Comparison of ENCODE assay signal across 16 mouse cellular contexts in the genomic region with DNA sequence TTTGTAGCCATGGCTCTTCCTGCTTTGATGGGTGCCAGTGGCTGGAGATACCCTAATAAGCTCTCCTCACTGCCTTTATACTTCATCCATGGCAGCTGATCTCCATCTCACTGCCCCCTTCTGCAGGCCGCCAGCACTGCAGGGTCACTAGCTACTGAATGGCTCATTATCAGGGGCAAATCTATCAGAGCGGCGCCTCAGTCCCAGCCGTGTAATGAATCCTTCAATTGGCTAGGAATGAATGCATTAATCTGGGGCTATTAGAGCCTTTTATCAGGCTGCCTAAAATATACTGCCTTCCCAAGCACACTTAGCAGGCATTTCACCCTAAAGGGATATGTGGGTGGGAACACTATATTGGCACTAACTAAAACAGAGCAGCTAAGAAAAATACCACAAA.
DNase-seq lines count a peak whose midpoint lies in the region; ATAC-seq and TF ChIP-seq lines count a peak whose summit lies in the region.
"Had no signal": no experiment of that assay in that cellular context is flagged by ENCODE, and none has a peak within 500 bp of the region (broad histone marks: within the 10 kb centered on the region; RNA-seq: fewer than 3 reads in every experiment).

No protein-coding gene starts in this region.

- H3K27me3 ChIP-seq in forebrain, embryonic 10.5 days (ENCODE audit: poor library complexity, severe bottlenecking), result peaks cover 7% of the 10 kb centered on the region; the same call in 1 of the 2 replicates
- no peaks in the 10 kb centered on the region for H3K27me3 ChIP-seq in forebrain, embryonic 15.5 days
- H3K27me3 ChIP-seq in neural tube, embryonic 14.5 days (ENCODE audit: control insufficient read depth, insufficient read depth, low read length), result no peaks in the 10 kb centered on the region
- H3K27me3 ChIP-seq in intestine, embryonic 15.5 days (replicated peaks), result no peaks in the 10 kb centered on the region
- H3K27me3 ChIP-seq: hindbrain, embryonic 15.5 days; stomach, embryonic 15.5 days had no signal

- no peaks in the 10 kb centered on the region for H3K36me3 ChIP-seq in forebrain, embryonic 10.5 days (replicated peaks)
- H3K36me3 ChIP-seq in forebrain, embryonic 15.5 days, result no peaks in the 10 kb centered on the region
- no peaks in the 10 kb centered on the region for H3K36me3 ChIP-seq in neural tube, embryonic 14.5 days (ENCODE audit: control insufficient read depth, insufficient read depth, low read length)
- no peaks in the 10 kb centered on the region for H3K36me3 ChIP-seq in intestine, embryonic 15.5 days
- H3K36me3 ChIP-seq: hindbrain, embryonic 15.5 days; stomach, embryonic 15.5 days had no signal

- no peak overlapping the region for H3K9ac ChIP-seq in forebrain, embryonic 15.5 days (replicated peaks)
- no peak overlapping the region for H3K9ac ChIP-seq in neural tube, embryonic 14.5 days (replicated peaks; ENCODE audit: low read depth, low read length)
- H3K9ac ChIP-seq in intestine, embryonic 15.5 days, result no peak overlapping the region
- H3K9ac ChIP-seq: hindbrain, embryonic 15.5 days; stomach, embryonic 15.5 days had no signal

- peaks cover 44% of the 10 kb centered on the region for H3K4me1 ChIP-seq in forebrain, embryonic 10.5 days
- H3K4me1 ChIP-seq in forebrain, embryonic 15.5 days, result peaks cover 14% of the 10 kb centered on the region
- H3K4me1 ChIP-seq in neural tube, embryonic 14.5 days (ENCODE audit: control insufficient read depth, insufficient read depth, low read length), result peaks cover 5% of the 10 kb centered on the region; the same call in 1 of the 2 replicates
- no peaks in the 10 kb centered on the region for H3K4me1 ChIP-seq in intestine, embryonic 15.5 days (replicated peaks)
- H3K4me1 ChIP-seq: stomach, embryonic 15.5 days had no signal

- H3K4me3 ChIP-seq in layer of hippocampus, adult 2 months, result no peak overlapping the region
- no peak overlapping the region for H3K4me3 ChIP-seq in forebrain, embryonic 10.5 days
- H3K4me3 ChIP-seq in forebrain, embryonic 15.5 days, result no peak overlapping the region
- H3K4me3 ChIP-seq in neural tube, embryonic 14.5 days (ENCODE audit: low read depth, low read length), result no peak overlapping the region
- no peak overlapping the region for H3K4me3 ChIP-seq in intestine, embryonic 15.5 days (replicated peaks)
- H3K4me3 ChIP-seq: hindbrain, embryonic 15.5 days; stomach, embryonic 15.5 days had no signal

- TF ChIP-seq CTCF in layer of hippocampus, adult 2 months (conservative IDR thresholded peaks at IDR 0.05), result peak; percentile 50

- peaks cover 9% of the 10 kb centered on the region; the same call in 1 of the 2 replicates for H3K9me3 ChIP-seq in forebrain, embryonic 10.5 days
- no peaks in the 10 kb centered on the region for H3K9me3 ChIP-seq in forebrain, embryonic 15.5 days
- no peaks in the 10 kb centered on the region for H3K9me3 ChIP-seq in neural tube, embryonic 14.5 days (ENCODE audit: control insufficient read depth, low read length)
- peaks cover 4% of the 10 kb centered on the region; the same call in 1 of the 2 replicates for H3K9me3 ChIP-seq in intestine, embryonic 15.5 days
- H3K9me3 ChIP-seq: hindbrain, embryonic 15.5 days; stomach, embryonic 15.5 days had no signal

- no peak overlapping the region for H3K4me2 ChIP-seq in forebrain, embryonic 15.5 days (replicated peaks)
- H3K4me2 ChIP-seq in neural tube, embryonic 14.5 days (ENCODE audit: low read depth, low read length), result no peak overlapping the region
- H3K4me2 ChIP-seq in intestine, embryonic 15.5 days (replicated peaks), result no peak overlapping the region
- H3K4me2 ChIP-seq: hindbrain, embryonic 15.5 days; midbrain, embryonic 11.5 days; stomach, embryonic 15.5 days had no signal

- ATAC-seq in forebrain, embryonic 15.5 days (replicated peaks), result peak; percentile 82
- ATAC-seq in neural tube, embryonic 14.5 days (ENCODE audit: low read depth), result peak; percentile 76; the same call in 1 of the 2 replicates
- no peak for ATAC-seq in intestine, embryonic 15.5 days
- no peak for ATAC-seq in megakaryocyte, adult 5-6 weeks (ENCODE audit: poor library complexity, severe bottlenecking)

- 26% methylated on average over 4 of the region's 4 CpGs for WGBS in forebrain, embryonic 10.5 days
- 4% methylated on average over 4 of the region's 4 CpGs for WGBS in forebrain, embryonic 15.5 days
- whole genome bisulfite sequencing in neural tube, embryonic 14.5 days, result 14% methylated on average over 4 of the region's 4 CpGs
- WGBS in intestine, embryonic 15.5 days, result 57% methylated on average over 4 of the region's 4 CpGs

- no peak overlapping the region for H3K27ac ChIP-seq in layer of hippocampus, adult 2 months
- peak overlapping the region; percentile 3; the same call in 1 of the 2 replicates for H3K27ac ChIP-seq in forebrain, embryonic 10.5 days
- H3K27ac ChIP-seq in forebrain, embryonic 15.5 days (replicated peaks), result no peak overlapping the region; the same call in 1 of the 2 replicates
- no peak overlapping the region for H3K27ac ChIP-seq in neural tube, embryonic 14.5 days (ENCODE audit: low read depth, low read length)
- no peak overlapping the region for H3K27ac ChIP-seq in intestine, embryonic 15.5 days
- H3K27ac ChIP-seq: hindbrain, embryonic 15.5 days; stomach, embryonic 15.5 days had no signal

- DNase-seq in layer of hippocampus, adult 2 months (ENCODE audit: low spot score in 2 of 2), result no peak
- no peak for DNase-seq in layer of hippocampus, adult 9-11 months
- peak; percentile 41 for DNase-seq in forebrain, embryonic 10.5 days (ENCODE audit: extremely low spot score, low spot score)
- DNase-seq: adrenal gland, postnatal 25 days; cerebellum, postnatal 10 days; kidney, adult 18-20 months; kidney, postnatal 25 days; lung, adult 2 months; lung, postnatal 36 days had no signal

Comparison
In these comparisons a context has a peak if more than half of its experiments do, and no peak if none do; other contexts are left out.
1. ATAC-seq: peak in forebrain, embryonic 15.5 days (single experiment) and neural tube, embryonic 14.5 days (single experiment); none in intestine, embryonic 15.5 days (single experiment) and megakaryocyte, adult 5-6 weeks (single experiment).